Mouse (Mus musculus) bone marrow, adult 2 months (tissue): ENCODE data around the gene Ptpn6.

Experiments
- CTCF ChIP-seq: fragments of 200-500 bp; IDR thresholded peaks from 2 replicates; pipeline ENCODE4 v1.5.1; 2011; ENCODE audit warnings: low read length, control low read depth; ENCODE audit not compliant: control insufficient read depth, insufficient read depth
- POLR2A ChIP-seq: fragments of 200-500 bp; IDR thresholded peaks from 2 replicates; pipeline ENCODE4 v1.6.1; 2011; ENCODE audit warnings: low read depth, mild to moderate bottlenecking, control low read depth, low read length, borderline replicate concordance; ENCODE audit not compliant: control insufficient read depth

DNA sequence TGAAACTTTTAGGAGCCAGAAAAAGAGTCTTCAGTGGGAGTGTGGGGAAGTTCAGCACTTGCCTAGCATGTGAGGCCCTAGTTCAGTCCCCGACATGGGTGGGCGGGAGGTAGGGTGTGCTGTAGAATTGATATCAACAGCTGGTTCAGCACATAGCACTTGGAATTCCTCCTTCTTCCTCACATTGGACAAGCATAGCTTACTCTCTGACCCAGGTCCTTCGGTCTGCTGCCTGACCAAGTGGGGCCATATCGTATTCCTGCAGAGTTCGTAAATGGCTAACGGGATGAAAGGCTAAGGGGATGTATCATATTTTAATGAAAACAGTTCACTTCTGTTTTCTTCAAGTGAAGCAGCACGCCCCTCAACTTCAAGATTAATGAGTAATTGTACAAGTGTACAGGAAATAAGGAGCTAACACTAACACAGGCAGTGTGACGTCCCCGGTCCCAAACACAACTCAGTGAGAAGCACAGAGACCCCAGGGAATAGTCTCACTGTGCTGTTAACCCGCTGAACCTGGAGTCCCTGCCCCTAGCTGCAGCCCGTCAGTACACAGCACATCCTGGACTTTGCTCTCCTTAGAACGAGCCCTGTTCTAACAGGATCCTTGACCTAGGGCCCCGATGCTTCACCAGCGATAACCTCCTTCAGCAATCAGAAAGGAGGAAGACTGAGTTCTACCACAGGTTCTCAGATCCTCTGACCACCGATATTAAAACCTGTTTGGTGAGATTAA lies 45.1 kb downstream of the Ptpn6 start:
- TF ChIP-seq POLR2A (no peak), CTCF (no peak)
